Mouse (Mus musculus) layer of hippocampus, adult 11-12 months (tissue): ENCODE data around the gene Zfp84.
"Not testable (repeated sequence)": the region's sequence is repeated elsewhere in the genome, so short reads cannot be mapped to it uniquely, and the experiment has no call there.

Experiments
- DNase-seq: peaks from one replicate; pipeline ENCODE4 v3.0.0; 2022; ENCODE audit warnings: low spot score

Zfp84 gene

GRCm38 (mm10) chr7:29768090-29768900 lies at the start of gene Zfp84:
Zfp84 (plus strand) TSS chr7:29768552.
- peak; percentile 92 for DNase-seq

- DNase-seq: not testable (repeated sequence)
Measured at GRCm38 (mm10) chr7:29725461-29726142, 42.8 kb upstream of the Zfp84 start.

- DNase-seq: not testable (repeated sequence)
Measured at GRCm38 (mm10) chr7:29726860-29727259, 41.5 kb upstream of the Zfp84 start, which contains the start of gene Catsperg2. Catsperg2 (minus strand) TSS chr7:29727032.

- DNase-seq: no peak
Measured at GRCm38 (mm10) chr7:29728055-29728454, 40.3 kb upstream of the Zfp84 start.

GRCm38 (mm10) chr7:29742258-29742657 lies 26.1 kb upstream of the Zfp84 start:
- DNase-seq: no peak

- no peak for DNase-seq
Measured at GRCm38 (mm10) chr7:29760476-29760875, 7.9 kb upstream of the Zfp84 start.

- DNase-seq: no peak
Measured at GRCm38 (mm10) chr7:29764702-29765101, 3.6 kb upstream of the Zfp84 start.

GRCm38 (mm10) chr7:29767058-29767686 lies 1.2 kb upstream of the Zfp84 start:
- DNase-seq: peak; percentile 87

GRCm38 (mm10) chr7:29768980-29769379 lies 628 bp downstream of the Zfp84 start:
- DNase-seq: no peak

- DNase-seq: no peak
Measured at GRCm38 (mm10) chr7:29773503-29773902, 5.2 kb downstream of the Zfp84 start.

- DNase-seq: no peak
Measured at GRCm38 (mm10) chr7:29774371-29774770, 6.0 kb downstream of the Zfp84 start.

- DNase-seq: no peak
Measured at GRCm38 (mm10) chr7:29776568-29776967, 8.2 kb downstream of the Zfp84 start.

GRCm38 (mm10) chr7:29777372-29777771 lies 9.0 kb downstream of the Zfp84 start:
- DNase-seq: no peak

GRCm38 (mm10) chr7:29783871-29784551 lies 15.7 kb downstream of the Zfp84 start, which contains the start of gene Zfp30:
Zfp30 (plus strand) TSS chr7:29783998.
- peak; percentile 85 for DNase-seq

- no peak for DNase-seq
Measured at GRCm38 (mm10) chr7:29785023-29785422, 16.7 kb downstream of the Zfp84 start.

GRCm38 (mm10) chr7:29785888-29786287 lies 17.5 kb downstream of the Zfp84 start:
- no peak for DNase-seq

GRCm38 (mm10) chr7:29792906-29793305 lies 24.6 kb downstream of the Zfp84 start:
- no peak for DNase-seq

- DNase-seq: no peak
Measured at GRCm38 (mm10) chr7:29807046-29807445, 38.7 kb downstream of the Zfp84 start.

- no peak for DNase-seq
Measured at GRCm38 (mm10) chr7:29812244-29812643, 43.9 kb downstream of the Zfp84 start.

GRCm38 (mm10) chr7:29814381-29814780 lies 46.0 kb downstream of the Zfp84 start:
- DNase-seq: no peak

GRCm38 (mm10) chr7:29815061-29815784 lies 46.9 kb downstream of the Zfp84 start:
- DNase-seq: no peak
